In genomic region chr12:75712905-75713304, GRCm38 (mm10) we compare ENCODE assay signal across 5 mouse cellular contexts. TPM values are rescaled to one million over a fixed set of nuclear protein-coding genes. Genes with fewer than 3 reads are reported as not detected.
DNase-seq lines count a peak whose midpoint lies in the region; ATAC-seq and TF ChIP-seq lines count a peak whose summit lies in the region.
"Not testable (repeated sequence)": the region's sequence is repeated elsewhere in the genome, so short reads cannot be mapped to it uniquely, and the experiment has no call there.

No protein-coding gene starts in this region.

- 0 out of 2 replicates have a peak, but pooled peaks have one; percentile 25 for ATAC-seq in common myeloid progenitor, adult 5-6 weeks (replicated peaks; ENCODE audit: low read depth, poor library complexity, severe bottlenecking)

- H3K9ac ChIP-seq in MEL (ENCODE audit: control insufficient read depth, low read depth, low read length, poor library complexity, severe bottlenecking) = not testable (repeated sequence)

- H3K27me3 ChIP-seq in MEL (ENCODE audit: control insufficient read depth in 1 of 2, insufficient read depth in 2 of 2, low read length in 2 of 2) = not testable (repeated sequence)

- H3K9me3 ChIP-seq in MEL (replicated peaks; ENCODE audit: insufficient read depth, low read length) = not testable (repeated sequence)

- DNase-seq in 416B (ENCODE audit: low read depth) (peak; percentile 31), MEL (ENCODE audit: low read depth, low spot score) (peak; percentile 68)
- DNase-seq in heart, adult 11 months = peak; percentile 64

- not testable (repeated sequence) for H3K4me3 ChIP-seq in MEL (ENCODE audit: control insufficient read depth in 1 of 2, insufficient read depth in 1 of 2, low read depth in 2 of 2, low read length in 2 of 2); bone marrow macrophage, adult 2 months (ENCODE audit: insufficient read depth, low read length)

- H3K79me2 ChIP-seq in MEL (ENCODE audit: control insufficient read depth, insufficient read depth, low read length, poor library complexity) = not testable (repeated sequence)

- peaks cover 3 to 20% of the 10 kb centered on the region in 2 experiments; a peak in 3 of 4 replicates for H3K4me1 ChIP-seq in MEL (ENCODE audit: control insufficient read depth in 1 of 2, insufficient read depth in 2 of 2, low read length in 2 of 2)
- not testable (repeated sequence) for H3K4me1 ChIP-seq in bone marrow macrophage, adult 2 months (ENCODE audit: control insufficient read depth, insufficient read depth, low read length)

- TF ChIP-seq RAD21 in MEL (IDR thresholded peaks at IDR 0.05; ENCODE audit: low read depth, low read length) = not testable (repeated sequence)

- not testable (repeated sequence) for TF ChIP-seq CTCF in MEL (IDR thresholded peaks at IDR 0.05 in 2 of 3, conservative IDR thresholded peaks at IDR 0.05 in 1 of 3; ENCODE audit: control insufficient read depth in 1 of 3, insufficient read depth in 1 of 3, low read depth in 2 of 3, low read length in 3 of 3, poor library complexity in 1 of 3, severe bottlenecking in 1 of 3); bone marrow macrophage, adult 2 months (IDR thresholded peaks at IDR 0.05; ENCODE audit: low read depth, low read length)

- peak overlapping the region; percentile 53 for H3K27ac ChIP-seq in MEL (ENCODE audit: control insufficient read depth, low read depth, low read length)
- peak overlapping the region; percentile 38; the same call in 1 of the 2 replicates for H3K27ac ChIP-seq in bone marrow macrophage, adult 2 months (ENCODE audit: insufficient read depth, low read depth, low read length)

- TF ChIP-seq POLR2A in MEL (IDR thresholded peaks at IDR 0.05; ENCODE audit: control insufficient read depth in 1 of 2, insufficient read depth in 1 of 2, low read depth in 1 of 2, low read length in 2 of 2, poor library complexity in 1 of 2); bone marrow macrophage, adult 2 months (IDR thresholded peaks at IDR 0.05; ENCODE audit: borderline replicate concordance, low read depth, low read length): not testable (repeated sequence)

- peaks cover 2 to 21% of the 10 kb centered on the region in 2 experiments; a peak in 3 of 4 replicates for H3K36me3 ChIP-seq in MEL (ENCODE audit: control insufficient read depth in 1 of 2, insufficient read depth in 2 of 2, low read length in 2 of 2)

- TF ChIP-seq EP300 in MEL (IDR thresholded peaks at IDR 0.05; ENCODE audit: low read depth in 1 of 2, low read length in 2 of 2) = peak; percentile 77 to 85

TF ChIP-seq in MEL, 35 proteins besides CTCF, POLR2A, EP300 and RAD21:
- TF ChIP-seq ELF1 (IDR thresholded peaks at IDR 0.05; ENCODE audit: low read depth, low read length) (peak; percentile 83), ZNF384 (IDR thresholded peaks at IDR 0.05; ENCODE audit: low read depth, low read length) (peak; percentile 77), TCF12 (IDR thresholded peaks at IDR 0.05; ENCODE audit: low read depth, low read length) (peak; percentile 62; the same call in 1 of the 2 replicates), RCOR1 (IDR thresholded peaks at IDR 0.05; ENCODE audit: low read depth, low read length) (peak; percentile 85), GATA1 (IDR thresholded peaks at IDR 0.05; ENCODE audit: low read depth, low read length) (peak; percentile 91), ETS1 (IDR thresholded peaks at IDR 0.05; ENCODE audit: low read depth, low read length) (peak; percentile 69; the same call in 1 of the 2 replicates)
TF ChIP-seq in MEL: peak in this region for 6; not testable (repeated sequence) for 29.

RNA-seq across cellular contexts. Expression of gene Sgpp1, which starts 22.6 kb away (rescaled TPM):
- 22.7 and 25.7 TPM in 2 replicates for total RNA-seq in MEL (2012; rRNA removed)
- polyA plus RNA-seq in MEL (2012; ENCODE audit: insufficient read depth in 1 of 2, insufficient read length in 2 of 2, low read depth in 1 of 2, low replicate concordance in 2 of 2, missing spikeins in 1 of 2) = 10 to 100 TPM in 1 of 2 experiments, not detected in 1; 28.8 TPM
- polyA plus RNA-seq in bone marrow macrophage, adult 2 months (2012; ENCODE audit: insufficient read depth, insufficient read length, missing spikeins) = 137 and 144 TPM in 2 replicates
- 47.1 and 51.7 TPM in 2 replicates for total RNA-seq in common myeloid progenitor, adult 5-6 weeks (2017)

RNA-seq across cellular contexts. Expression of gene Wdr89, which starts 43.6 kb away (rescaled TPM):
- 18.5 and 31.2 TPM in 2 replicates for total RNA-seq in MEL (2012; rRNA removed)
- 10 to 100 TPM; 10.2 to 57.8 TPM for polyA plus RNA-seq in MEL (2012; ENCODE audit: insufficient read depth in 1 of 2, insufficient read length in 2 of 2, low read depth in 1 of 2, low replicate concordance in 2 of 2, missing spikeins in 1 of 2)
- 13.7 and 15.0 TPM in 2 replicates for polyA plus RNA-seq in bone marrow macrophage, adult 2 months (2012; ENCODE audit: insufficient read depth, insufficient read length, missing spikeins)
- 20.1 and 31.7 TPM in 2 replicates for total RNA-seq in common myeloid progenitor, adult 5-6 weeks (2017)
